Mouse (Mus musculus) CH12.LX (cell line): ENCODE measurements around the gene Armc12. TPM values are rescaled to one million over a fixed set of nuclear protein-coding genes. Genes with fewer than 3 reads are reported as not detected.

Experiments used
- DNase-seq: peaks from one replicate; pipeline ENCODE4 v3.0.0-alpha.2; 2013; ENCODE audit errors: extremely low read depth
- H3K27ac ChIP-seq: 2 replicates; pipeline ENCODE4 v1.5.1; 2012; ENCODE audit warnings: low read depth, mild to moderate bottlenecking, control low read depth, moderate library complexity; ENCODE audit not compliant: insufficient read depth
- H3K27me3 ChIP-seq: replicated peaks from 2 replicates; pipeline ENCODE3; 2012; ENCODE audit warnings: inconsistent platforms
- H3K36me3 ChIP-seq, 2 experiments: replicated peaks in 1 of 2; 2 replicates each; pipeline versions ENCODE3 to v1.6.1; 2012; ENCODE audit warnings: inconsistent platforms in 1 of 2, low read length in 1 of 2, mild to moderate bottlenecking in 1 of 2, mixed read lengths in 1 of 2, moderate library complexity in 1 of 2; ENCODE audit not compliant: control insufficient read depth in 1 of 2, insufficient read depth in 1 of 2
- H3K4me1 ChIP-seq, 2 experiments: 2 replicates each; pipeline ENCODE4 v1.6.1; 2012; ENCODE audit warnings: inconsistent platforms in 1 of 2, moderate library complexity in 1 of 2; ENCODE audit not compliant: insufficient read depth in 2 of 2, control insufficient read depth in 1 of 2
- H3K4me2 ChIP-seq: 2 replicates; pipeline ENCODE4 v1.6.1; 2012; ENCODE audit warnings: low read depth, mild to moderate bottlenecking, control low read depth; ENCODE audit not compliant: poor library complexity, insufficient read depth, severe bottlenecking
- H3K4me3 ChIP-seq, 3 experiments: fragments of 150-350 bp in 1 of 3; sonication (generic) in 1 of 3; replicated peaks in 1 of 3; 2 replicates each; pipeline versions ENCODE3 to v1.5.1; 2011 to 2012; ENCODE audit warnings: low read depth in 2 of 3, low read length in 2 of 3, mild to moderate bottlenecking in 2 of 3, moderate library complexity in 2 of 3, control low read depth in 1 of 3, improper control_type of control experiment in 1 of 3, inconsistent platforms in 1 of 3, mixed read lengths in 1 of 3; ENCODE audit not compliant: poor library complexity in 1 of 3
- H3K79me2 ChIP-seq: replicated peaks from 2 replicates; pipeline ENCODE4 v1.6.1; 2012; ENCODE audit warnings: mild to moderate bottlenecking, moderate library complexity; ENCODE audit not compliant: control insufficient read depth, poor library complexity, insufficient read depth, severe bottlenecking; ENCODE audit errors: extremely low read depth
- H3K9ac ChIP-seq: 2 replicates; pipeline ENCODE4 v1.6.1; 2012; ENCODE audit warnings: low read depth, mild to moderate bottlenecking, control low read depth, moderate library complexity; ENCODE audit not compliant: insufficient read depth
- H3K9me3 ChIP-seq: replicated peaks from 2 replicates; pipeline ENCODE3; 2012; ENCODE audit warnings: low read length, inconsistent platforms, mixed read lengths
- CTCF ChIP-seq, 2 experiments: IDR thresholded peaks in 1 of 2; conservative IDR thresholded peaks in 1 of 2; 2 replicates each; pipeline ENCODE4 v1.5.1; 2011 to 2012; ENCODE audit warnings: low read depth in 2 of 2, low read length in 2 of 2, improper control_type of control experiment in 1 of 2, inconsistent platforms in 1 of 2, mild to moderate bottlenecking in 1 of 2, moderate library complexity in 1 of 2
- MAFK ChIP-seq: IDR thresholded peaks from 2 replicates; pipeline ENCODE4 v1.6.1; 2011; ENCODE audit warnings: low read length, improper control_type of control experiment; ENCODE audit not compliant: insufficient replicate concordance
- MAX ChIP-seq: IDR thresholded peaks from 2 replicates; pipeline ENCODE4 v1.6.1; 2011; ENCODE audit warnings: low read length, improper control_type of control experiment
- MAZ ChIP-seq: IDR thresholded peaks from 2 replicates; pipeline ENCODE4 v1.6.1; 2012; ENCODE audit warnings: low read depth, mild to moderate bottlenecking, inconsistent platforms, low read length, improper control_type of control experiment, moderate library complexity
- MXI1 ChIP-seq: IDR thresholded peaks from 2 replicates; pipeline ENCODE4 v1.6.1; 2011; ENCODE audit warnings: mild to moderate bottlenecking, low read depth, low read length, improper control_type of control experiment
- MYC ChIP-seq: IDR thresholded peaks from 2 replicates; pipeline ENCODE4 v1.6.1; 2011; ENCODE audit warnings: low read depth, mild to moderate bottlenecking, improper control_type of control experiment, low read length
- RAD21 ChIP-seq: IDR thresholded peaks from 2 replicates; pipeline ENCODE4 v1.6.1; 2011; ENCODE audit warnings: low read depth, mild to moderate bottlenecking, low read length, improper control_type of control experiment, moderate library complexity
- RCOR1 ChIP-seq: conservative IDR thresholded peaks from 2 replicates; pipeline ENCODE4 v1.6.1; 2012; ENCODE audit warnings: low read depth, mild to moderate bottlenecking, inconsistent platforms, low read length, improper control_type of control experiment
- SIN3A ChIP-seq: IDR thresholded peaks from 2 replicates; pipeline ENCODE4 v1.6.1; 2012; ENCODE audit warnings: low read length, improper control_type of control experiment, inconsistent platforms
- SMC3 ChIP-seq: IDR thresholded peaks from 2 replicates; pipeline ENCODE4 v1.6.1; 2011; ENCODE audit warnings: low read depth, low read length, improper control_type of control experiment
- USF2 ChIP-seq: conservative IDR thresholded peaks from 2 replicates; pipeline ENCODE4 v1.6.1; 2011; ENCODE audit warnings: low read depth, low read length, improper control_type of control experiment
- ZKSCAN1 ChIP-seq: IDR thresholded peaks from 2 replicates; pipeline ENCODE4 v1.6.1; 2012; ENCODE audit warnings: low read depth, inconsistent platforms, low read length, improper control_type of control experiment, borderline replicate concordance
- ZMIZ1 ChIP-seq: IDR thresholded peaks from 2 replicates; pipeline ENCODE4 v1.6.1; 2012; ENCODE audit warnings: low read depth, mild to moderate bottlenecking, inconsistent platforms, low read length, improper control_type of control experiment
- dilution Hi-C: fragments of 300-500 bp; cut with MboI; formaldehyde crosslinking; loops from 2 replicates; pipeline ENCODE4 v1.14.3; 2020; ENCODE audit warnings: low sequenced_read_pairs; ENCODE audit not compliant: extremely low pct_unique_long_range_greater_than_20kb, extremely low pct_ligation_motif_present
- in situ Hi-C: fragments of 300-500 bp; cut with MboI; formaldehyde crosslinking; loops from 3 replicates; pipeline ENCODE4 v1.14.3; 2019; ENCODE audit warnings: low sequenced_read_pairs, low pct_ligation_motif_present, low pct_unique_long_range_greater_than_20kb, mixed read lengths
- polyA plus RNA-seq: library from polyadenylated mRNA; unstranded; fragments of >175 nt; gene quantifications from 2 replicates; pipeline ENCODE4 v1.2.1, GENCODE M21; 2012; ENCODE audit warnings: low read depth; ENCODE audit not compliant: insufficient read length
- total RNA-seq, 2 experiments: library from RNA; depleted of rRNA; stranded (reverse); fragments of 300-350 nt in 1 of 2; fragments of >200 nt in 1 of 2; gene quantifications; 2 replicates each; pipeline ENCODE4 v1.2.3; 2012 to 2014

The Armc12 gene
- total and polyA plus RNA-seq, 3 experiments = not detected

- Histone ChIP-seq H3K79me2 (no peaks in the 10 kb centered on the region), H3K4me1 (peaks cover 2 to 8% of the 10 kb centered on the region in 2 experiments; a peak in 3 of 4 replicates), H3K27me3 (peaks cover 9% of the 10 kb centered on the region), H3K9ac (no peak within 1 kb of the TSS), H3K36me3 (no peaks in the 10 kb centered on the region), H3K4me2 (no peak within 1 kb of the TSS), H3K4me3 (no peak within 1 kb of the TSS), H3K27ac (no peak within 1 kb of the TSS), H3K9me3 (peaks cover 12% of the 10 kb centered on the region)
- dilution Hi-C loops (no loop called here), in situ Hi-C loops (no loop called here)
- no peak for TF ChIP-seq MAZ
- TF ChIP-seq MXI1 = no peak
- TF ChIP-seq MYC = no peak
- no peak for TF ChIP-seq ZMIZ1
- TF ChIP-seq USF2 = no peak
- no peak for DNase-seq
Observed at GRCm38 (mm10) chr17:28575244-28576125, 44.9 kb downstream of the Armc12 start, which contains the start of gene Lhfpl5. Gene Lhfpl5, plus strand, starts transcription at chr17:28575641.

DNA sequence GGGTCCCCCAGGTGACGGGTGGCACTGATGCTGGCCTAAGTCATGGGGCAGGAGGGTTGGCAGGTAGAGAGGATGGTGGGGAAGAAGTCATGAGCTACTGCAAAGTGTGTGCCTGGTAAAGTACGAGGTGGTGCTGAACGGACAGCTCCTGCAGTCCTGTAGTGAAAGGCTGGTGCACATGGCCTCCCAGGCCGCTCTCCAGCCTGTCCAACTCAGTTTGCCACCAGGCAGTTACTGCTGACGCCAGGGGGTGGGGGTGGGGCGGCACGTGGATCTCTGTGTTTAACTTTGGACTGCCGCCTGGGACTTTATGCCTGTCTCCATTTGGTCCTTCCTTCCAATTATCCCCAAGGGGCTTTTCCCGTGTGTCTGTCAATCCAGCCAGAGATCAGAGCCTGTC lies 49.8 kb downstream of the Armc12 start:
- Histone ChIP-seq H3K4me2 (no peak overlapping the region), H3K36me3 (no peaks in the 10 kb centered on the region), H3K27ac (no peak overlapping the region), H3K9me3 (peaks cover 12% of the 10 kb centered on the region)
- dilution Hi-C loops = no loop called here
- TF ChIP-seq MXI1 = peak; percentile 95
- no peak for TF ChIP-seq USF2
- peak; percentile 66; the same call in 1 of the 2 replicates for TF ChIP-seq SIN3A
- TF ChIP-seq ZKSCAN1 = no peak
- TF ChIP-seq MAX = peak; percentile 57; the same call in 1 of the 2 replicates
- TF ChIP-seq, all 38 proteins: peak for 3
- H3K9ac ChIP-seq = no peak overlapping the region
- H3K27me3 ChIP-seq = peaks cover 7% of the 10 kb centered on the region
- H3K4me3 ChIP-seq = no peak overlapping the region
- in situ Hi-C loops = no loop called here
- DNase-seq = peak; percentile 48
- peaks cover 0 to 4% of the 10 kb centered on the region in 2 experiments; a peak in 2 of 4 replicates for H3K4me1 ChIP-seq
- H3K79me2 ChIP-seq = no peaks in the 10 kb centered on the region

DNA sequence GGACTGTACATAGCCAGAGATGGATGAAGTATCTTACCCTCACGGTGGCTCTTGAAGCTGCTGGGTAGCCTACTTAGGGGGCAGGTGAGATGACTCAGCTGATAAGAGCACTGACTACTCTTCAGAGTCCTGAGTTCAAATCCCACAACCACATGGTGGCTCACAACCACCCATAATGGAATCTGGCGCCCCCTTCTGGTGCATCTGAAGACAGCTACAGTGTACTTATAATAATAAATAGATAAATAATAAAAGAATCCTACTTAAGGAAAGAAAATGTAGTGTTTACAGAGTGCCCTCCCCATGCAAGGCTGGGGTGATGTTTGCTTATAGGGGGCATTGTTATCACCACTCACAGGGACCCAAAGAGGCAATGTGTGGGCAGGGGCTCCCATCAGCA lies 50.5 kb downstream of the Armc12 start:
- Histone ChIP-seq H3K9ac (no peak overlapping the region), H3K27me3 (peaks cover 7% of the 10 kb centered on the region), H3K27ac (no peak overlapping the region), H3K79me2 (no peaks in the 10 kb centered on the region), H3K9me3 (peaks cover 6% of the 10 kb centered on the region), H3K4me1 (no peaks in the 10 kb centered on the region; a peak in 1 of 4 replicates), H3K36me3 (no peaks in the 10 kb centered on the region), H3K4me3 (no peak overlapping the region), H3K4me2 (no peak overlapping the region)
- TF ChIP-seq SMC3 (no peak), MAFK (no peak), SIN3A (no peak), USF2 (no peak), CTCF (conservative IDR thresholded peaks at IDR 0.05 in 1 of 2, IDR thresholded peaks at IDR 0.05 in 1 of 2; ENCODE audit: low read depth in 2 of 2, low read length in 2 of 2) (peak in 1 of 2 experiments; percentile 37; a peak in 2 of 4 replicates), RAD21 (no peak; the same call in 1 of the 2 replicates), RCOR1 (no peak)
- DNase-seq = no peak
- in situ Hi-C loops = no loop called here
- dilution Hi-C loops = no loop called here
